Mouse (Mus musculus): ENCODE measurements around the gene Fbxo24.

DNA sequence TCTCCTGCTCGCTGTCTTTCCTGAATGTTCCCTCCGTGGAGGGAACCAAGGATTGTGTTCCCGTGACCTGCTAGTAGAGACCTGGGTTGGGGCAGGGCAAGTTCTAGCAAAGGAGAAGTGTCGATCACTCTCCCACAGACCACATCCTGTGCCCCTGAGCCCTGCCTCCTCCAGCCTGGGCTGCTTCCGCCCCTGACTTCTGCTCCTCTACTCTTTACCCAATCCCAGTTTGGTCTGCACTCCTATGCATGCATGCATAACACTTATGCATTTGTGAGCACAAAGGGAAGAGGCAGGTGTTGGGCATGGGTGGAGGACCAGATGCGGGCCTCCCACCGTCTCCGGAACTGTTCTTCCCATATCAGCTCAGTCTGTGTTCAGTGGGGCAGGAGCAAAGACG lies 2.4 kb upstream of the Fbxo24 start:
- TF ChIP-seq EP300 (optimal IDR thresholded peaks at IDR 0.05) (no peak), CTCF (IDR thresholded peaks at IDR 0.05; ENCODE audit: low read depth) (no peak)

Data from stomach, postnatal 0 days (tissue).